ENCODE assay signal across 8 mouse cellular contexts in the genomic region with DNA sequence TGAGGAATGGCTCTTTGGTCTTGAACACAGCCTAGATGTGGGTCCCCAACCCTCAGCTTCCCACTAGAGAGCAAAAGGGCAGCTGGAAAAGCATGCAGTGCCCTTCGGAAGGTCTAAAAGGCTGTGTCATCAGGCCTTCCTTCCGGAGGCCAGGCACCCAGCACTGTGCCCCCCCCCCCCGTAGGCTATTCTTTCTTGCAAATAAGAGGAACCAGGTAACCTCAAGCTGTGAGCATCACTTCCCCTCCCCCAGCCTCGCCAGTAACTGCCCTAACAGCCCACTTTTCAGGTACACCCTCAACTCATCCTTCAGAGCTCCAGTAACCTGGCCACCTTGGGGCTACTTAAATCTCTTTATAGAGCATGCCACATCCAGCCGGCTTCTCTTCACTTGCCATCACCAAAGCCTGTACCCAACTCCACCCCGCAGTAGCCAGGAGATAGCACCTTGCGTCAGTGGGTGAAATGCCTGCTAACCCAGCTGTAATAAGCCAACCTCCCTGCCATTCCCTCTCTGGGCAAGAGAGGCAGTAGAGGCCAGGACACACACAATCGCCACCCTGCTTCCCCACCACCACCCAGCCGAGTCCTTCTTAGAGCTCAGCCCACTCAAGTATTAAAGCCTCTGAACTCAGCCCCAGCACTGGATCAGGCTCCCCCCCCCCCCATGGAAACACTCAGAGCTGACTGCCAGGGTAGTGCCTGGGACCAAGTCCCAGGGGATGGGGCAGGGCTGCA. TPM values are rescaled to one million over a fixed set of nuclear protein-coding genes. Genes with fewer than 3 reads are reported as not detected.
DNase-seq lines count a peak whose midpoint lies in the region; ATAC-seq and TF ChIP-seq lines count a peak whose summit lies in the region.

No protein-coding gene starts in this region.

- H3K4me3 ChIP-seq in limb, embryonic 11.5 days (ENCODE audit: low read depth, low read length): no peak overlapping the region
- H3K4me3 ChIP-seq in limb, embryonic 10.5 days: no peak overlapping the region; the same call in 1 of the 2 replicates
- H3K4me3 ChIP-seq in hindbrain, embryonic 12.5 days: 0 out of 2 replicates have a peak overlapping the region, but pooled peaks have one; percentile 69
- H3K4me3 ChIP-seq in liver, embryonic 14.5 days (ENCODE audit: insufficient read depth in 1 of 2, low read depth in 2 of 2, low read length in 2 of 2): peak overlapping the region; percentile 78 to 81
- H3K4me3 ChIP-seq in neural tube, embryonic 14.5 days (ENCODE audit: low read depth, low read length): no peak overlapping the region

- no peak overlapping the region for H3K9ac ChIP-seq in limb, embryonic 11.5 days (ENCODE audit: low read length)
- no peak overlapping the region for H3K9ac ChIP-seq in hindbrain, embryonic 12.5 days
- peak overlapping the region; percentile 65 for H3K9ac ChIP-seq in liver, embryonic 14.5 days (replicated peaks)
- no peak overlapping the region for H3K9ac ChIP-seq in neural tube, embryonic 14.5 days (replicated peaks; ENCODE audit: low read depth, low read length)

- no peak overlapping the region for H3K27ac ChIP-seq in limb, embryonic 11.5 days (replicated peaks; ENCODE audit: low read depth, low read length)
- no peak overlapping the region for H3K27ac ChIP-seq in limb, embryonic 10.5 days
- H3K27ac ChIP-seq in hindbrain, embryonic 12.5 days: no peak overlapping the region
- peak overlapping the region; percentile 74 for H3K27ac ChIP-seq in liver, embryonic 14.5 days
- no peak overlapping the region for H3K27ac ChIP-seq in neural tube, embryonic 14.5 days (ENCODE audit: low read depth, low read length)

- no peaks in the 10 kb centered on the region for H3K9me3 ChIP-seq in limb, embryonic 11.5 days (ENCODE audit: control insufficient read depth, low read length)
- H3K9me3 ChIP-seq in limb, embryonic 10.5 days (replicated peaks): no peaks in the 10 kb centered on the region
- H3K9me3 ChIP-seq in hindbrain, embryonic 12.5 days (replicated peaks): no peaks in the 10 kb centered on the region
- no peaks in the 10 kb centered on the region for H3K9me3 ChIP-seq in liver, embryonic 14.5 days (ENCODE audit: control insufficient read depth, low read length)
- no peaks in the 10 kb centered on the region for H3K9me3 ChIP-seq in neural tube, embryonic 14.5 days (ENCODE audit: control insufficient read depth, low read length)

- H3K4me1 ChIP-seq in limb, embryonic 11.5 days (ENCODE audit: control insufficient read depth, insufficient read depth, low read length): 0 out of 2 replicates have a peak, but pooled peaks cover 3% of the 10 kb centered on the region
- peaks cover 20% of the 10 kb centered on the region for H3K4me1 ChIP-seq in limb, embryonic 10.5 days
- peaks cover 12% of the 10 kb centered on the region; the same call in 1 of the 2 replicates for H3K4me1 ChIP-seq in hindbrain, embryonic 12.5 days
- H3K4me1 ChIP-seq in liver, embryonic 14.5 days (replicated peaks; ENCODE audit: control insufficient read depth in 2 of 2, insufficient read depth in 2 of 2, low read length in 1 of 2): peaks cover 38 to 55% of the 10 kb centered on the region in 2 experiments
- H3K4me1 ChIP-seq in neural tube, embryonic 14.5 days (ENCODE audit: control insufficient read depth, insufficient read depth, low read length): no peaks in the 10 kb centered on the region

- H3K36me3 ChIP-seq in limb, embryonic 11.5 days (ENCODE audit: control insufficient read depth, insufficient read depth, low read length): no peaks in the 10 kb centered on the region
- H3K36me3 ChIP-seq in limb, embryonic 10.5 days: no peaks in the 10 kb centered on the region
- H3K36me3 ChIP-seq in hindbrain, embryonic 12.5 days: no peaks in the 10 kb centered on the region
- no peaks in the 10 kb centered on the region for H3K36me3 ChIP-seq in liver, embryonic 14.5 days (replicated peaks; ENCODE audit: control insufficient read depth, insufficient read depth, low read depth)
- H3K36me3 ChIP-seq in neural tube, embryonic 14.5 days (ENCODE audit: control insufficient read depth, insufficient read depth, low read length): no peaks in the 10 kb centered on the region

- ATAC-seq in limb, embryonic 11.5 days (ENCODE audit: insufficient number of reproducible peaks, low FRiP score, low TSS enrichment, low read depth): no peak
- ATAC-seq in hindbrain, embryonic 12.5 days (ENCODE audit: low FRiP score): peak; percentile 23; the same call in 1 of the 2 replicates
- peak; percentile 64 for ATAC-seq in liver, embryonic 14.5 days (ENCODE audit: insufficient read depth)
- peak; percentile 15; the same call in 1 of the 2 replicates for ATAC-seq in neural tube, embryonic 14.5 days (ENCODE audit: low read depth)

- peak; percentile 81 for TF ChIP-seq CTCF in liver, embryonic 14.5 days (IDR thresholded peaks at IDR 0.05; ENCODE audit: low read depth)

- H3K27me3 ChIP-seq in limb, embryonic 11.5 days (ENCODE audit: control insufficient read depth, insufficient read depth, low read length): peaks cover 3% of the 10 kb centered on the region; the same call in 1 of the 2 replicates
- peaks cover 21% of the 10 kb centered on the region for H3K27me3 ChIP-seq in limb, embryonic 10.5 days (ENCODE audit: low read depth, poor library complexity, severe bottlenecking)
- H3K27me3 ChIP-seq in hindbrain, embryonic 12.5 days: peaks cover 13% of the 10 kb centered on the region
- no peaks in the 10 kb centered on the region for H3K27me3 ChIP-seq in liver, embryonic 14.5 days (ENCODE audit: control insufficient read depth, insufficient read depth, low read length)
- H3K27me3 ChIP-seq in neural tube, embryonic 14.5 days (ENCODE audit: control insufficient read depth, insufficient read depth, low read length): no peaks in the 10 kb centered on the region; the same call in 1 of the 2 replicates

- DNase-seq in limb, embryonic 11.5 days (ENCODE audit: low spot score): peak; percentile 25
- no peak for DNase-seq in limb, embryonic 10.5 days (ENCODE audit: low spot score)
- DNase-seq in brain, adult 2 months (ENCODE audit: low read depth, low spot score): peak; percentile 56
- DNase-seq in liver, embryonic 14.5 days (ENCODE audit: low read depth in 3 of 3, low spot score in 3 of 3): peak; percentile 56 to 67 (median 64)
- DNase-seq in frontal cortex, postnatal 25 days (ENCODE audit: low spot score in 2 of 2): no peak
- no peak for DNase-seq in cerebellum, adult 9-10 months

- WGBS in limb, embryonic 11.5 days: 43% methylated on average over 9 of the region's 9 CpGs
- WGBS in limb, embryonic 10.5 days: 45% methylated on average over 9 of the region's 9 CpGs
- 56% methylated on average over 9 of the region's 9 CpGs for WGBS in hindbrain, embryonic 12.5 days
- 6% methylated on average over 9 of the region's 9 CpGs for WGBS in liver, embryonic 14.5 days (ENCODE audit: insufficient replicate concordance)
- 48% methylated on average over 9 of the region's 9 CpGs for WGBS in neural tube, embryonic 14.5 days

- no peak overlapping the region for H3K4me2 ChIP-seq in limb, embryonic 11.5 days (ENCODE audit: low read depth, severe bottlenecking)
- peak overlapping the region; percentile 98; the same call in 1 of the 2 replicates for H3K4me2 ChIP-seq in hindbrain, embryonic 12.5 days (replicated peaks)
- H3K4me2 ChIP-seq in liver, embryonic 14.5 days (ENCODE audit: low read depth): peak overlapping the region; percentile 99
- H3K4me2 ChIP-seq in neural tube, embryonic 14.5 days (ENCODE audit: low read depth, low read length): no peak overlapping the region

- TF ChIP-seq EP300 in liver, embryonic 14.5 days (IDR thresholded peaks at IDR 0.05; ENCODE audit: low read depth): no peak

RNA-seq across cellular contexts. Expression of gene Bid, which starts 1.6 kb away (rescaled TPM):
- 15.6 and 17.0 TPM in 2 replicates for polyA plus RNA-seq in limb, embryonic 11.5 days (2014; fragmentation: Nextera tagmentation; extraction: Ambion mirVana)
- 13.2 and 14.8 TPM in 2 replicates for polyA plus RNA-seq in limb, embryonic 10.5 days (2016; fragmentation: Nextera tagmentation; extraction: Ambion mirVana)
- 17.5 and 19.4 TPM in 2 replicates for polyA plus RNA-seq in hindbrain, embryonic 12.5 days (2016; fragmentation: Nextera tagmentation; extraction: Ambion mirVana)
- polyA plus RNA-seq in liver, embryonic 14.5 days (2012; rRNA removed): 14.5 and 16.2 TPM in 2 replicates
- 25.6 and 26.1 TPM in 2 replicates for polyA plus RNA-seq in liver, embryonic 14.5 days (2014; fragmentation: Nextera tagmentation; extraction: Ambion mirVana)
- polyA plus RNA-seq in neural tube, embryonic 14.5 days (2014; fragmentation: Nextera tagmentation; extraction: Ambion mirVana): 38.1 and 39.6 TPM in 2 replicates

Comparison
In these comparisons a context has a peak if more than half of its experiments do, and no peak if none do; other contexts are left out.
1. DNase-seq: peak in limb, embryonic 11.5 days (single experiment), brain, adult 2 months (single experiment) and liver, embryonic 14.5 days (3 of 3); none in limb, embryonic 10.5 days (single experiment), frontal cortex, postnatal 25 days (0 of 2) and cerebellum, adult 9-10 months (single experiment).
2. H3K4me2 ChIP-seq: peak in hindbrain, embryonic 12.5 days (single experiment) and liver, embryonic 14.5 days (single experiment); none in limb, embryonic 11.5 days (single experiment) and neural tube, embryonic 14.5 days (single experiment).
3. H3K4me3 ChIP-seq: peak in hindbrain, embryonic 12.5 days (single experiment) and liver, embryonic 14.5 days (2 of 2); none in limb, embryonic 11.5 days (single experiment), limb, embryonic 10.5 days (single experiment) and neural tube, embryonic 14.5 days (single experiment).